Mouse (Mus musculus) kidney, adult 8-10 months (tissue): ENCODE measurements at regions not wholly inside any gene's neighbourhood (a gene's known extent, or its start where the extent isn't known, plus 50 kb on each side); places are given as distances from the start of the nearest gene placed in this dataset.

Experiments used
- DNase-seq, 2 experiments: peaks; one replicate each; pipeline ENCODE4 v3.0.0; 2022

GRCm38 (mm10) chr1:57201274-57201673 lies 176.1 kb upstream of the 1700066M21Rik start:
- DNase-seq, result no peak

GRCm38 (mm10) chr1:57204331-57204730 lies 173.1 kb upstream of the 1700066M21Rik start:
- no peak for DNase-seq

- peak; percentile 9 to 61 for DNase-seq
These were observed 172.0 kb upstream of the 1700066M21Rik start for GRCm38 (mm10) chr1:57205198-57205987.

GRCm38 (mm10) chr1:57206496-57206895 lies 170.9 kb upstream of the 1700066M21Rik start:
- DNase-seq, result no peak

GRCm38 (mm10) chr1:57206944-57207343 lies 170.5 kb upstream of the 1700066M21Rik start:
- DNase-seq, result no peak

- DNase-seq, result no peak
These were observed 169.0 kb upstream of the 1700066M21Rik start for GRCm38 (mm10) chr1:57208415-57208814.

GRCm38 (mm10) chr1:57209281-57209680 lies 168.1 kb upstream of the 1700066M21Rik start:
- DNase-seq, result no peak

GRCm38 (mm10) chr1:57211046-57211445 lies 166.4 kb upstream of the 1700066M21Rik start:
- DNase-seq, result no peak

GRCm38 (mm10) chr1:57213428-57213874 lies 164.0 kb upstream of the 1700066M21Rik start:
- no peak for DNase-seq

GRCm38 (mm10) chr1:57214266-57214665 lies 163.2 kb upstream of the 1700066M21Rik start:
- DNase-seq, result no peak

- no peak for DNase-seq
These were observed 159.8 kb upstream of the 1700066M21Rik start for GRCm38 (mm10) chr1:57217656-57218055.

- DNase-seq, result no peak
These were observed 159.3 kb upstream of the 1700066M21Rik start for GRCm38 (mm10) chr1:57218127-57218526.

- DNase-seq, result no peak
These were observed 158.8 kb upstream of the 1700066M21Rik start for GRCm38 (mm10) chr1:57218616-57219015.

GRCm38 (mm10) chr1:57224425-57225104 lies 152.9 kb upstream of the 1700066M21Rik start:
- no peak for DNase-seq

GRCm38 (mm10) chr1:57243607-57244408 lies 133.6 kb upstream of the 1700066M21Rik start:
- DNase-seq, result no peak

GRCm38 (mm10) chr1:57259626-57260025 lies 117.8 kb upstream of the 1700066M21Rik start:
- DNase-seq, result no peak

- no peak for DNase-seq
These were observed 112.2 kb upstream of the 1700066M21Rik start for GRCm38 (mm10) chr1:57265012-57265760.

- DNase-seq, result no peak
These were observed 110.7 kb upstream of the 1700066M21Rik start for GRCm38 (mm10) chr1:57266695-57267094.

- no peak for DNase-seq
These were observed 109.6 kb upstream of the 1700066M21Rik start for GRCm38 (mm10) chr1:57267851-57268250.

GRCm38 (mm10) chr1:57269679-57270354 lies 107.6 kb upstream of the 1700066M21Rik start:
- DNase-seq, result peak; percentile 17 to 65

GRCm38 (mm10) chr1:57272593-57272992 lies 104.8 kb upstream of the 1700066M21Rik start:
- DNase-seq, result no peak

GRCm38 (mm10) chr1:57281549-57281948 lies 95.9 kb upstream of the 1700066M21Rik start:
- no peak for DNase-seq
